Mouse (Mus musculus) cerebellum, postnatal 4 days (tissue): Measurements from ENCODE around the gene Dnaic1.

Experiments used
- DNase-seq, 2 experiments: peaks; one replicate each; pipeline ENCODE4 v3.0.0; 2022; ENCODE audit warnings: low spot score in 2 of 2, mixed read lengths in 1 of 2

The Dnaic1 gene

DNA sequence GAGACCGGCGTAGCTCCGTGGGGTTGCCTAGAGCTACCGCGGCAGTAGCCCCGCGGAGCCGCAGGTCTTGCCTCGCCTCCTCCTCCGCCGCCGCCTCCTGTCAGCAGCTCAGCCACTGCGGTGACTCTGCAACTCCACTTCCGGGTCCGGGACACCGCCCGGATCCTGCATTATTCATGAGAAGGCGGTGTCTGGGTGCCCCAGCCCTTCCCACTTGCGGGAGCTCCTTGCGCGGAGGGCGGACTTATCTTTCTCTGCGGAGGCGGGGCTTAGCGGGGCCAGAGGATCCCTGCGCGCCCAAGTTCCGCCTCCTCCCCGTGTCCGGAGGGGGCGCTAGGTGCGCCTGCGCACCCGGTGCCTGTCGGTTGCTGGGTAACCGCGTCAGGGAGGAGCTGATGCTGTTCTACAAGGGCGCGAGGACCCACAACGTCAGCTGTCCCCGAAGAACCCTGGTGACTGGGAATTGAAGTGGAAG, at the start of gene Dnaic1, which contains the start of gene Fam219a:
Dnaic1 (plus strand) TSS at position 365 of the 475 bp plus-strand sequence.
Fam219a (minus strand) TSS at position 128 of the 475 bp plus-strand sequence.
- DNase-seq: peak; percentile 96 to 97

DNA sequence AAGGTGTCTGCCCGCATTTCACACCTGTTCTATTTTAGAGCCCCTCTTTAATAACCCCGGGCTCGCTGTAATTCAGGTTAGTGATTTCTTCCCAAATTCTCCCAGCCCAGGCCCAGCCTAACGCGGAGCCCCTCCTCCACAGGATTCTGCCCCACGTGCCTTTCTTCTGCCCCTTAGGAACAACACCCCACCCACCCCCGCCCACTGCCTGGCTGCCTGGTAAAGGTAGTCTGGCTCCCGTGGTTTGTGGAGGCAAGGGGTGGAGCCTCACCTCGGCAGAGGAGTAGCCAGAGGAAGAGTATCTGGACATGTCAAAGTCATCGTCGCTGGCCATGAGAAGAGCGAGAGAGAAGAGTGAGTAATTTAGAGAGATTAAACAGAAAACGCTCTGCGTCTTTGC, 48.9 kb upstream of the Dnaic1 start:
- no peak for DNase-seq

DNA sequence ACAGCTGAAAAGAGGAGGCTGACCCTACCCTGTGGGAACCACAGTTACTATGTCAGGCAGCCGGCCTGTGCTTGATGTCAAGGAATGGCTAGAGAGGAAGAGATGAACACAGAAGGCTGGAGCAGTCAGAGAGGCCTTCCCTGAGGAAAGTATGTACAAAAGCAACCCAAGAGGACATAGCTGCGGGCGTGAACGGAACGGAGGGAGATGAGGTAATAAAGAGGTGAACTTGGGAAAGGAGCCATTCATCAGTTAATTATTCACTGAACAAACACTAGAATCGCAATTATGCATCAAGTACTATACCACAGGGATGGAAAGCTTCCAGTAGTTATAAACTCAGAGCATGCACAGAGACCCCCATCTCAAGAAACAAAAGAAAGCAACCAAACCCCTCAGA, 47.4 kb upstream of the Dnaic1 start:
- DNase-seq: no peak

DNA sequence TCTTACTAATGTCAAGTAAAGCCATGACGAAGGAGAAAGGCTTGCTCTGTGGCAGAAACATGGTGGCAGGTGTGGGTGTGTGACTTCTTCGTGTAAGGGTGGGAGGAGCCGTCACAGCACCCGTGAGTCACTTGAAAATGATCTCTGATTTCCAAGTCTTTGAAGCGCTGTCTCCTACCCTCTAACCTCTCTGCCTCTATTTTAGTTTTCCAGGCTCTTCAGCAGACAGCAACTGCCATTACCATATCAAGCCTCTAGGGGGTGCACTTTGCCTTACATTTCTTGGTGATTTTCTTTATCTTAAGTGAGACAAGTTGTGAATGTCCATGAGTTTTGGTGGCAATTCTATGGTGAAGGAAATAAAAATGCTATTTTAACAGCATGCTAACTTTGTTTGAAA, 46.8 kb upstream of the Dnaic1 start:
- DNase-seq: peak in 1 of 2 experiments; percentile 47

DNA sequence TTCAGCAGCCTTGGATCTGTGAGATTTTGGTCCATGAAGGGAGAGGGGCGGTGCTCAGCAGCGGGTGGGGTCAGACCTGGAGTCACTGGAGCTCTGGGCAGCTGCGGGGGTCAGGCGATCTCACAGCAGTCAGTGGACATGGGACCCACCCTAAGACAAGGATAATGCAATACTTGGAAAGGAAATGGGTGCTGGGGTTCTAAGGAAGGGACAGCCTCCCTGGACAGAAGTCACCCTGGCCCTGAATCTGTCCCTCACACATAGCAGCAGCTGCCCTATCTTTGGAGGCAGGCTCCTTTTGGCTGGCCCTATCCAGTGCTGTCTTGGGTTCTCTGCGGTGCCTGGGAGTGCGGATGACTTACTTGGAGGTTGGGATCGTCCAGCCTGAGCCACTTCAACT, 45.7 kb upstream of the Dnaic1 start:
- no peak for DNase-seq

DNA sequence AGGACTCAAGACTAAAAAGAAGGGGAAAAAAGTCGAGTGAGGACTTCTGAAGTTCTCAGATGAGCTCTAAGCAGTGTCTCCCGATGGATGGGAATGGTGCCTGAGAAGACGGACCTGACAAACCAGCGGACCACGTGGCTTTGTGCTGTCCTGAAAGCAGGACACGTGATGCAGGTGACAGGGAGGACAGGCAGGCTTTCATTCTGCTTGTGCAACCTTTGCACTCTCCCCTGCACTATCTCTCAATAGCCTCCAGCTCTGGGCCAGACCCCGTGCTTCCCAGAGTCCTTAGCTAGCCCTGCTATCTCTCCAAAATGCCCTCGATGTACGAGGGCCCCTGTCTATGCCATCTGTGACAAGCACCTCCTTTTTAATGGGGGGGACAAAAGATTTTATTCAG, 44.7 kb upstream of the Dnaic1 start:
- DNase-seq: no peak

DNA sequence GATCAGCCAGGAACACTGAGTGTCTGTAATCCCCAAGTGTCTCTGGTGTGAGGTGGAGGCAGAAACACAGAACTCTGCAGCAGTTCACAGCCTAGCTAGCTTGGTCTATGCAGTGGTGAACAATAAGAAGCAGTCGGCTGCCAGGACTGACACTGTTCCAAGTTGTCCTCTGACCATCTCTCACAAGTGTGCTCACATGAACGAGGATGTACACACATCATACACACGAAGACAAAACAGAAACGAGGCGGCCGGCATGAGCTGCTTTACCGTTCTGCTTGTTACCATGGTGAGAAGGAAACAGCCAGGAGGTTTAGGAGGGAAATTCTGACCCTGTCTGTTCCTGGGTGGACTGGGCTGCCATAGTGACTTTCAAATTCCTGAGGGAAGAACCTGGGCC, 43.0 kb upstream of the Dnaic1 start:
- no peak for DNase-seq

DNA sequence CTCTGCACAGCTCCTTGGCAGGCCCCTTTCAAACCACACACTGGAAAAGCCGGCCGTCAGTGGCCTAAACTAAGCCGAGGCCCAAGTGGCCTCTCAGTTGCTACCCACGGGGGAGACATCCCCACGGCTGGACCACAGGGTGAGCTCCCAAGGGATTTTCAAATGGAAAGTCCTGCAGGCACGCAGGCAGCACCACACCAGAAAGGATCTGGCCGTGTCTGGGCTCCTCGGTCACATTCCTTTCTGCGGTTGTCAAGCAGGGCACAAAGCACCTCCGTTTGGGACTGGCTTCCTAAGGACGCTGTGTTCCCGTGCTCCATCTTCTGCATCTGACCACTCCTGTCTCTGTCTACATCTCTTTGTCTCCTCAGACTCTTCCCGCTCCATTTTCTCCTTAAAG, 42.5 kb upstream of the Dnaic1 start:
- DNase-seq: no peak

DNA sequence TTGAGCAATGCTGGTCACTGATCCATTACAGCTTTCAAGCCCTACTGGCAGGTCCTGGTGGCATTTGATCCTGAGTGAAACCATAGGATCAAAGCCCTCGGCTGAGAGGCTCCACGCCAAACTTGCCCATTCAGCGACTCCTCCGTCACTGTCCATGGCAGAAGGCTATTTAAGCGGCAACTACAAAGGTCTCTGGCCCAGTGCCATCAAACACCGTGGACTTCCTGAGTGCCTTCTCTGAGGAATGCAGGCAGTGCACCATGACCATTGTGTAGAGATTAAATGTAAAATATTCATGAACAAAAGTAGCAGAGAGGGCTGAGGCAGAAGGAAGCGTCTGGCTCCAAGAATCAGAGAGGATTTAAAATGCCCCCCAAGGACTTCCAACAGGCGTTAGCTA, 41.6 kb upstream of the Dnaic1 start:
- DNase-seq: peak in 1 of 2 experiments; percentile 35

DNA sequence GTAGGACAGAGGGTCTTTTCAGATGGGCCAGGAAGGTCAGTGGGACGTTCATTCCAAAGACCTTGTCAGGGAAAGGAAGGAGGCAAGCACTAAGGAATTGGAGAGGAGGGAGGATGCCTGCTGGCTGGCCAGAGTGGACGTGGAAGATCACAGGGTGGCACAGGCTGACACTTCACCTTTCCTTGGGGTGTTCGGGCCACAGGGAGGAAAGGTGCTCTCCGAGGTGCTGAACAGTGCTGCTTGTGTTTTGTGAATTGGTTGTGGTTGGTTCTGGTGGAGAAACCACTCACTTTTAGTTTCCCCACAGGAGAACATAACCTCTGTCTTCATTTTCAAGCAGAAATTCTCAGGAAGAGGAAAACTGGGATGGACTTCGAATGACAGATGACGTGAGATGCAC, 37.2 kb upstream of the Dnaic1 start:
- no peak for DNase-seq

DNA sequence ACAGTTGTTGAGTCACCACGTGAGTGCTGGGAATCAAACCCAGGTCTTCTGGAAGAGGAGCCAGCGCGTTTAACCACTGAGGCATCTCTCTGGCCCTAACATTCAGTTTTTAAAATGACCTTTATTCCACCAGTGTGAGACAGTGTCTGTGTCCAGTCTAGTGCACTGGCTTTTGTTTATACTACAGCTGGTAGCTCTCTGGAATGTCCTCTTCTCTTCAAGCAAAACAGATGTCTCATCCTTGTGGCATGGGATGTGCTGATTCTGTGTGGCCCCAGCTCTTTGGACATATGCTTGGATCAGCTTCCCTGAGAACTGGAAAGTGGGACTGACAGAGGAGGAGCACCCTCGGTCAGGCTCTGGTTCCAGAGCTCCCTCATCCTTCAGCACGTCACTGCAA, 34.7 kb upstream of the Dnaic1 start:
- no peak for DNase-seq

DNA sequence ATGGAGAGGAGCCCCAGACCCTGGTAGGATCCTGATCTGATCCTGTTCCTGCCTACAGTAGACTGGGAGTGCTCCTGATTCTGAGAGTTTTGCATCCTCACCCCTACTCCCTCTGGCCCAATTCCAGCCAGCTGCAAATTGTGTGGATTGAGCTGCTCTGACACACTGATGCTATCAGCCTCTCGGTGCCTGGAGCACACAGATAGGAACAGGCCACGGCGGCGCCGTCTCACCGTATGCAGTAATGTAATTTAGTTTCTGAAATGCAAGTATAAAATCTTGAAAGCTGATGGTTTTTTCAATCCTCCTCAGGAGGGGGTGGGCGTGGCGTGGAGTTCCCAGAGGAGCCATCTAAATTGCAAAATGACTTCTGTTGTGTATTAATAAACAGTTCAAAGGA, 27.4 kb upstream of the Dnaic1 start:
- no peak for DNase-seq

DNA sequence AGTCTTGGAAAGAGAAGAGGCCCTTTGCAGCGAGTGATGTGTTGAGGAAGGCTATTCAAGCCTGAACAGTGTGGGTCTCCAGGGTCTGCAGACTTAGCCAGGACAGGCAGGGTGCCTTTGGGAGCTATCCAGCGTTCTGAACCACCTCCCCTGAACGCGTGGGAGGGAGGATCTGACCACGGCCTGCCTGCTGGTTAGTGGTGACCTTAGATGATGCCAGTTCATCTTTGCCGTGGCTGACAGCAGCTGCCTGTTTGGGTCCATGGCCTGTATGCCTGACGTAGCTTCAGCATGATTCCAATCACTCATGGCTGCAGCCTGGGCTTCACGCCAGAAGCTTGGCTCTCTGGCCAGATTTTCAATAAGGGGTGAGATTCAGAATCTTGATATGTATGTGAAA, 23.6 kb upstream of the Dnaic1 start:
- peak in 1 of 2 experiments; percentile 68 for DNase-seq

DNA sequence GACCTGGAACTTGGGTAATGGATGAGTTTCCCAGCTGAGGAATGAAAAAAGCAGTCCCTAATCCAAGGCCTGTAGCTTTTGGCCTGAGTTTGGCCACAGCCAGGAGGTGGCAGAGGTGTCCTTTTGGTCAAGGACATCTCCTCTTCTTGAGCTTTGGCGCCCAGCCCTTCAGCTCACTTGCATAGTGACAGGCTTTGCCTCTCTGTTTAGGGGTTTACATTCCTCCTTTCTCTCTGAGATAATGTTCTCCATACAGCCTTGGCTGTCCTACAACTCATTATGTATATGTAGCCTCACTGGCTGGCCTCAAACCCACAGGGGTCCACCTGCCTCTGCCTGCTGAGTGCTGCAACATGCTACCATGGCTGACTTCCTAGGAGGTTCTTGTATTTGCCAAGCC, 22.5 kb upstream of the Dnaic1 start:
- no peak for DNase-seq

DNA sequence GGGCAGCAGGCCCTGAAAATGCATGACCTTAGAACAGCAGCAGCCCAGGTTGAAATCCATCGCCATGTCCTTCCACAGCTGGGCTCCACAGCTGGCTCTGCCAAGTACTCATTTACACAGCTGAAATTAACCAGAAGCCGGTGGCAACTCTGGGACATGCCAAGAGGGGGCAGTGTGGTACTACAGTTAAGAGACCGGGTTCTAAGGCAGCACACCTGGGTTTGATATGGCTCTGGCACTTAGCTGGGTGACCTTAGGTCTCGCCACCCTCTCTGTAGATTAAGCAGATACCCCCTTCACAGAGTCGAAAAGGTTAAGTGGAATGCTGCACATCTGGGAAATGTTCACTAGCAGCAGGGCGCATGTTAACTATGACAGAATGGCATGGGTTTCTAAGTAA, 17.0 kb upstream of the Dnaic1 start:
- peak; percentile 47 to 58 for DNase-seq

DNA sequence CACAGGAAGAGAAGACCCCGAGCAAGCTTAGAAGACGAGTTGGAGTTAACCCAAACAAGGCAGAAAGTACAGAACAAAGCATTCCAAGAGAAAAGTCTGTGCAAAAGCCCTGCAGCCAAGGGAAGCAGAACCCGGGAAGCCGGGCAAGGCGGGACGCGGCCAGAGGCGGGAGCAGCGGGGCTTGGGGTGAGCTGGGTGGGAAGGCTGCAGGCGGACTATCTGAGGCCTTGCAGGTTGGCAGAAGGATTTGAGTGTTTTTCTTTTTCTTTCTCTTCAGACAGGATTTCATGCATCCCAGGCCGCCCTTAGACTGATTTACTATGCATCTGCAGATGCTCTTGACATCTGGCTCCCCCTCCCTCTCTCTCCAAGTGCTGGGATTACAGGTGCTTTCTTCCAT, 16.5 kb upstream of the Dnaic1 start:
- no peak for DNase-seq

DNA sequence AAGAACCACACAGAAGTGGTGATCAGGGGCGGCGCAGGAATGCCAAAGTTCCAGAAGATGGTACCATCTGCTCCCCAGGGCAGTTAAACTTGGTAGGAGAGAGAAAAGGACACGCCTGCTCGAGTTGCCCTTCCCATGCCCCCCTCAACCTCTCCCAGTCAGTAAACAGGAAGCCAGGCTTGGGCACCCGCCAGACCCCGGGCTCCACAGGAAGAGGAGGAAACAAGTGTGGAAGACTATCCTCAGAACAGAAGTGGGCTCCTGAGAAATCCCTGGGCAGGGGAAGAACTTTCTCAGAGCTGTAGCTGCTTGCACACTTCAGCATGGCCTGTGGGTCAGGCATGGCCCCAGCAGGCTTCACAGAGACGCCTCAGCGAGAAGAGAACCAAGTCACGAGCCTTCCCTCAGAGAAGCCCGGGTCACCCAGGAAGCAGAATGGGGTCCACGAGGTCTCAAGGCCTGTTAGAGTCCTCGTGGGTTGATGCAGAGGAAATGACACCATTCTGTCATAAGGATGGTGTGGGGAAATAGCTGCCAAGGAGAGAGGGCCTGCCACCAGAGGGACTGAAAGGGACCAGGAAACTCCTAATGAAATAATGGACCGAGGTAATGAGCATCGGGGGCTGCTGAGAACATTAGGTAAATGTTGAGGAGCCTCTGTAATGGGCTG, 14.4 kb upstream of the Dnaic1 start:
- DNase-seq: no peak

DNA sequence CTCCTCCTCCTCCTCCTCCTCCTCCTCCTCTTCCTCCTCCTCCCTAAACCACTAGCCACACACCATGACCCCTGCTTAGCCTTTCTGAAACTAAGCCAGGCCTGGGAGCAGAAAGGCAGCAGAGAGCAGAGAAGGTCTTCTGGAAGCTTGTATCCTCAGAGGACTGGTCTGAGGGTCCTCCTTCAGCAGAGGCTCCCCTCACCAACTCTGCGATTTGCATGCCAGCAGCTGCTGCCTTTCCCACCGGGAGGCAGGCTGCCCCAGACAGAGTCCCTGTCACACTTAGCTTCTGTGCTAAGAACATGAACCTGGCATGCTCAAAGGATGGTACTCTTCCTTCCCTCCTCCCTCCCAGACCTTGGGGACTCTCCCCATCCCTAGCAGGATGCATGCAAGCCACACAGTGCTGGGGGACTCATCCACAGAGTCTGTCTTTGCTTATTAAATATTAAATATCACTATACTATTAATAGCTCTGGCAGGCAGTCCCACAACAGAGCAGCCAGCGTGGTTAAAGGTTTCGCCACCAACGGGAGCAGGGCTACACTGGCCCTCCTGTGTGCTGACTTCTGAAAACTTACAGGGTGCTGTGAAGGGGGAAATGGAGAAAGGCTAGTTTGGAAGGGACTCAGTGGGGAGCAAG, 13.1 kb upstream of the Dnaic1 start:
- no peak for DNase-seq

DNA sequence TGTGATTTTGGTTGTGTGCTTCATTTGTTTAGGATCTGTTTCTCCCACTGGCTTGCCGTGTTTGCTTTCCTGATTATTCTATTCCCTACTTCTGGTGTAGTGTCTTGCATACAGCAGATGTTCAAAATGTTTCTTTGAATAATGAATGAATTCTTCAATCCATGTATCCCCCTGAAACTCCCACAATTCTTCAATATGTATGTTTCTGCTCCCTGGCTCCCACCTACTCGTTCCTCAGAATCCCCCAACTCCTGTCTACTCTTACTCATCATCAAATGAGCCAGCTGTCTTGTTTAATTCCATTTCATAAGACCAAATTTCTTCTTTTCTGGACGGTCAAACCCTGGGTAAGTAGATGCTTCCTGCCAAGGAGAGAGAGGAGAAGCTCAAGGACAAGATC, 12.5 kb upstream of the Dnaic1 start:
- DNase-seq: no peak

DNA sequence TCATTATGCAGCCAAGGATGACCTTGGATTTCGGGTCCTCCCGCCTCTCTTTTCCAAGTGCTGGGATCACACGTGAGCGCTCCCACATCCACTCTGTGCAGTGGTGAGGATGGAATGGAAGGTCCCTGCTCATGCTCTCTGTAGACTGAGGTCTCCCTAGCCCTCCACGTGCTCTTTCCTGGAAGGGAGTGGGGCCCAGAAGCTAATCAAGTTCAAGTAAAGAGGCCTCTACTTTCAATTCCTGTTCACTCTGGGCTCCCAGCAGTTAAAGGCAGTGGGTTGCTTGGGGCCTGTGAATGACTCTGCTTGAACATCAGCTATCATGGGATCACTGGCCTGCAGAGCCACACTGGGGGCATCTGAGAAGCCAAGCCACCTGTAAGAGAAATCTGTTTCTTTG, 6.3 kb upstream of the Dnaic1 start:
- DNase-seq: no peak

DNA sequence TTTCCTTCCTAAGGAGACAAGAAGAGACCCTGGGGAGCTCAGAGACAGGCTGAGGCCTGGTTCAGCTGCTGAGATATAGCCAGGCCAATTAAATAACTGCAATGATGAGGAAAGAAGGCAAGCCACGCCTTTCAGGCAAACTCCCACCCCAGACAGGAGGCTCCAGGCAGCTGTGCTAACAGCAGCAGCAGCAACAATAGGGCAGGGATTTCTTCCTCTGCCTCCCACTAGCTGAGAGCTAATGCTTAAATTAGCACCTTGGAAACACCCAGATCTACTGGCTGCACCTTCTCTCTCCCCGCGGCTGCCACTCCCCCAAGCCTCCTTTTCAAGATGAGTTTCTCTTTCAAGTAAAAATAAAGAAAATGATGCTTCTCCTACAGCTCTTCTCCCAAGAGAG, 3.5 kb upstream of the Dnaic1 start:
- no peak for DNase-seq

DNA sequence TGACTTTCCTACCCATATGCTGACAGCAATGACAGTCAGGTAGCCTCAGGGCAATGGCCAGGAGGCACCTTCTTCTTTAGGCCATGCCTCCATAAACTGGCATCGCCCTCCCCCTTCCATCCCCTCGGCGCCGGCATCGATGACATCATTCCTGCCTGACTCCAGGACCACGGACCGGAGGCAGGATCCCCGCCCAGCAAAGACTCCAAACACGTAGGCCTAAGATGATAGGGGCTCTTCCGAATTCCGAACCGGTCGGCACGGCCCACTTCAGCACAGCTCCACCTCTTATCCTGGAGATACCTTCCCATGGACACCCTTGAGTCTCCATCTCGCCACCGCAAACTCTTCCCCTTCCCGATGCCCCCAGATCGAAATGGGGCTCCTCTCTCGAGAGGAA, 1.3 kb upstream of the Dnaic1 start:
- peak in 1 of 2 experiments; percentile 38 for DNase-seq

DNA sequence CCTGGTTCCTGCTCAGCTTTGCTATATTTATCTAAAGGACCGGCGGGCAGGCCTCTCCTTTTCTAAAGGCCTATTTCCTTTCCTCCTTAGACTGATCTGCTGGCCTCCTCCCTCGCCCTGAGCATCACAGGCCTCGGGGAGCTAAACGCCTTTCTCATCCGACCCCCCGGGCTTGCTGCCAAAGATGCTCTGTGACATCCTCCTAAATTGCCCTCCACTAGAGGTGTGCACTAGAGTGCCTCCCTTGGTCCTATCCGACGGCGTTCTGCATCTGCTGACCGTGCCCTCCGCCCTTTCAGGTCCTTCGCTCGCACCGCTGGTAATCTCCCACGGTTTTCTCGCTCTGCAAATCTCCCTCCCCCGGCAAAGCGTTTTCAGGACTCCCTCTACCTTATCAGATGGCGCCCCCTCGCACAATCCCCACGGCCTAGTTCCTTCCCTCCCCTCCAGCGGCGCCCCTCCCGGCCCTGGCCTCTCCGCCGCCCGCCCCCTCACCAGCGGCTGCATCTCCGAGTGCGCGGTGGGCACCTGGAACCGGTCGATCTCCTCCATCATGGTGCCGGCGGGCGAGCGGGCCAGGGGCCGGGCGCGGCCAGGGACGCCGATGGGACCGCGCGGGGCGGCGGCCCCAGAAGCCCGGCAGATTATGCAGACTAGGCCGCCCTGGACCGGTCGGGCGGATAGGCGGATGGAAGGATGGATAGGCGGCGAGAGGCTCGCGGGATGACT, 729 bp upstream of the Dnaic1 start:
- peak; percentile 37 to 64 for DNase-seq
